30 mouse cellular contexts compared by ENCODE assay signal in genomic region chr14:35845271-35845670, GRCm38 (mm10). TPM values are rescaled to one million over a fixed set of nuclear protein-coding genes. Genes with fewer than 3 reads are reported as not detected.
"Had no signal": no experiment of that assay in that cellular context is flagged by ENCODE, and none has a peak within 500 bp of the region (broad histone marks: within the 10 kb centered on the region; RNA-seq: fewer than 3 reads in every experiment).

No protein-coding gene starts in this region.

- H3K27ac ChIP-seq: liver, embryonic 13.5 days; midbrain, embryonic 12.5 days; midbrain, embryonic 15.5 days; neural tube, embryonic 13.5 days; stomach, postnatal 0 days had no signal

- H3K4me3 ChIP-seq: liver, embryonic 13.5 days; midbrain, embryonic 12.5 days; midbrain, embryonic 15.5 days; myocyte; neural tube, embryonic 13.5 days had no signal

- H3K4me1 ChIP-seq: liver, embryonic 13.5 days; midbrain, embryonic 12.5 days; midbrain, embryonic 15.5 days; neural tube, embryonic 13.5 days had no signal

- H3K4me2 ChIP-seq: liver, embryonic 13.5 days; midbrain, embryonic 12.5 days; midbrain, embryonic 15.5 days; neural tube, embryonic 13.5 days had no signal

- ATAC-seq: midbrain, embryonic 15.5 days had no signal

- H3K9me3 ChIP-seq: liver, embryonic 13.5 days; midbrain, embryonic 12.5 days; midbrain, embryonic 15.5 days; neural tube, embryonic 13.5 days had no signal

- H3K27me3 ChIP-seq: liver, embryonic 13.5 days; midbrain, embryonic 12.5 days; midbrain, embryonic 15.5 days; neural tube, embryonic 13.5 days had no signal

- H3K9ac ChIP-seq: liver, embryonic 13.5 days; midbrain, embryonic 12.5 days; midbrain, embryonic 15.5 days; neural tube, embryonic 13.5 days had no signal

- DNase-seq: kidney, postnatal 14 days; kidney, postnatal 4 days; liver, embryonic 13.5 days; lung, adult 2 months; lung, postnatal 14 days; lung, postnatal 4 days; right cerebral cortex, postnatal 14 days; right cerebral cortex, postnatal 4 days; thymus, adult 2 months; thymus, postnatal 14 days; thymus, postnatal 4 days had no signal

- H3K36me3 ChIP-seq: liver, embryonic 13.5 days; midbrain, embryonic 12.5 days; midbrain, embryonic 15.5 days; neural tube, embryonic 13.5 days had no signal

RNA-seq across cellular contexts. Expression of gene 4930596D02Rik, which starts 33.5 kb away (rescaled TPM):
- total RNA-seq: layer of hippocampus, adult 18-20 months; layer of hippocampus, postnatal 14 days; left cerebral cortex, adult 18-20 months; left cerebral cortex, postnatal 10 days; left cerebral cortex, postnatal 36 days; liver, adult 2 months; megakaryocyte progenitor cell, adult 5-6 weeks; neutrophil, adult 5-6 weeks had no signal
- polyA plus RNA-seq: kidney, embryonic 16.5 days; limb, embryonic 11.5 days; limb, embryonic 14.5 days; liver, adult 2 months; liver, embryonic 13.5 days; liver, embryonic 16.5 days; lung, adult 2 months; lung, embryonic 16.5 days; midbrain, embryonic 12.5 days; midbrain, embryonic 15.5 days; myocyte; neural tube, embryonic 13.5 days; stomach, embryonic 14.5 days; stomach, postnatal 0 days; thymus, adult 2 months had no signal
